Mouse (Mus musculus) MEL (cell line): ENCODE measurements at regions not wholly inside any gene's neighbourhood (a gene's known extent, or its start where the extent isn't known, plus 50 kb on each side); places are given as distances from the start of the nearest gene placed in this dataset.

Experiments used
- DNase-seq: peaks from one replicate; pipeline ENCODE4 v3.0.0; 2011; ENCODE audit warnings: low read depth, low spot score
- H3K27ac ChIP-seq: 2 replicates; pipeline ENCODE4 v1.5.1; 2012; ENCODE audit warnings: low read depth, mild to moderate bottlenecking, control low read depth, low read length, moderate library complexity; ENCODE audit not compliant: control insufficient read depth
- H3K27me3 ChIP-seq, 2 experiments: fragments of 150-350 bp in 1 of 2; sonication (generic) in 1 of 2; 2 replicates each; pipeline ENCODE4 v1.6.1; 2012; ENCODE audit warnings: low read length in 2 of 2, mild to moderate bottlenecking in 2 of 2, improper control_type of control experiment in 1 of 2, moderate library complexity in 1 of 2; ENCODE audit not compliant: insufficient read depth in 2 of 2, control insufficient read depth in 1 of 2
- H3K36me3 ChIP-seq, 2 experiments: 2 replicates each; pipeline ENCODE4 v1.6.1; 2012 to 2014; ENCODE audit warnings: low read length in 2 of 2, improper control_type of control experiment in 1 of 2, inconsistent platforms in 1 of 2, mild to moderate bottlenecking in 1 of 2; ENCODE audit not compliant: insufficient read depth in 2 of 2, control insufficient read depth in 1 of 2
- H3K4me1 ChIP-seq, 2 experiments: fragments of 150-350 bp in 1 of 2; sonication (generic) in 1 of 2; 2 replicates each; pipeline ENCODE4 v1.6.1; 2012; ENCODE audit warnings: low read length in 2 of 2, improper control_type of control experiment in 1 of 2, mild to moderate bottlenecking in 1 of 2; ENCODE audit not compliant: insufficient read depth in 2 of 2, control insufficient read depth in 1 of 2
- H3K4me3 ChIP-seq, 2 experiments: fragments of 150-350 bp in 1 of 2; sonication (generic) in 1 of 2; 2 replicates each; pipeline ENCODE4 v1.5.1; 2012; ENCODE audit warnings: low read depth in 2 of 2, low read length in 2 of 2, mild to moderate bottlenecking in 2 of 2, moderate library complexity in 2 of 2, control low read depth in 1 of 2, improper control_type of control experiment in 1 of 2; ENCODE audit not compliant: control insufficient read depth in 1 of 2, insufficient read depth in 1 of 2
- H3K79me2 ChIP-seq: 2 replicates; pipeline ENCODE4 v1.6.1; 2012; ENCODE audit warnings: mild to moderate bottlenecking, low read length, moderate library complexity; ENCODE audit not compliant: control insufficient read depth, poor library complexity, insufficient read depth
- H3K9ac ChIP-seq: 2 replicates; pipeline ENCODE4 v1.6.1; 2012; ENCODE audit warnings: low read depth, mild to moderate bottlenecking, control low read depth, low read length, moderate library complexity; ENCODE audit not compliant: control insufficient read depth, poor library complexity, severe bottlenecking
- H3K9me3 ChIP-seq: fragments of 150-350 bp; sonication (generic); replicated peaks from 2 replicates; pipeline ENCODE4 v1.6.1; 2012; ENCODE audit warnings: mild to moderate bottlenecking, low read length, improper control_type of control experiment, moderate library complexity; ENCODE audit not compliant: insufficient read depth
- CHD2 ChIP-seq: IDR thresholded peaks from 2 replicates; pipeline ENCODE4 v1.6.1; 2011; ENCODE audit warnings: low read length, improper control_type of control experiment
- MYB ChIP-seq: IDR thresholded peaks from 2 replicates; pipeline ENCODE4 v1.6.1; 2011; ENCODE audit warnings: mild to moderate bottlenecking, low read depth, low read length, improper control_type of control experiment
- MYC ChIP-seq: IDR thresholded peaks from 2 replicates; pipeline ENCODE4 v1.6.1; 2011; ENCODE audit warnings: low read depth, mild to moderate bottlenecking, low read length, improper control_type of control experiment, moderate library complexity
- TCF12 ChIP-seq: IDR thresholded peaks from 2 replicates; pipeline ENCODE4 v1.6.1; 2014; ENCODE audit warnings: low read depth, mild to moderate bottlenecking, inconsistent platforms, low read length, improper control_type of control experiment, moderate library complexity

DNA sequence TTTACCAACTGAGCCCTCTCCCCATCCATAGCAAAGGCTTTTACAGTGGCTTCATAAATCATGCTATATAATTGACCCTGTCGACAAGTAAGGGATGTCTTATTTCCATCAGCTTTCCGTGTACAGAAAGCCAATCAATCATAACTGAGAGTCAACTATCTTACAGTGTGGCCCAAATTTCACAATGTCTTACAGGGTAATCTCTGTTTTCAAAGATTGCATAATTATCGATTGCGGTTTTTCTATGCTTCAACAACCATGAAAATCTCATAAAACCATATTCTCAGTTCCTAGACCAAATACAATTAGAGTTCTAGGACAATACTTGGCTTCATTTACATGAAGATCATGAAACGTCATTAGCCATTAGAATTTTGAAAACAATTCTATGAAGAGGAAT lies 56.1 kb upstream of the Samsn1 start:
- H3K27me3 ChIP-seq, result no peaks in the 10 kb centered on the region; a peak in 1 of 4 replicates
- no peaks in the 10 kb centered on the region for H3K9me3 ChIP-seq
- no peak for DNase-seq
- no peaks in the 10 kb centered on the region for H3K4me1 ChIP-seq
- H3K79me2 ChIP-seq, result no peaks in the 10 kb centered on the region
- no peak overlapping the region for H3K9ac ChIP-seq
- H3K36me3 ChIP-seq, result no peaks in the 10 kb centered on the region
- no peak overlapping the region for H3K4me3 ChIP-seq
- H3K27ac ChIP-seq, result no peak overlapping the region
- TF ChIP-seq CHD2, result no peak

DNA sequence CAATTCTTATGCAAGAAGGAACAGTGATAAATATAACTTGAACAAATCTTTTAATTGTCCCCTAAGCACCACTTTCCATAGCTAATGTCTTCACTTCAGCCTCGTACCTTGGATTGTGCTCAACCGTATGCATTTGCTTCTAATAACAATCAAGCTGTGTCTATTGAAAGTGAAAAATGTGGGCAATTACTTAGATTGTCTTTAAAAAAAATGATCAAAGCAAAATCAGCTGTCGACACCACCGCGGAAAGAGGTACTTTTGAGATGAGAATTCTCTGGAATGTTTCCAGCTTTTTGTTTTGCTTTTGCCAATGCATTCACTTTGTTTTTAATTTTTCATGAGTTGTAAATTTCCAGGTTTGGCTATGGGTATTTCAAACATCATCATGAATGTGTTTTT lies 54.1 kb upstream of the Samsn1 start:
- Histone ChIP-seq H3K79me2 (no peaks in the 10 kb centered on the region), H3K36me3 (no peaks in the 10 kb centered on the region), H3K27ac (no peak overlapping the region), H3K4me3 (no peak overlapping the region), H3K4me1 (no peaks in the 10 kb centered on the region), H3K27me3 (no peaks in the 10 kb centered on the region; a peak in 1 of 4 replicates), H3K9me3 (no peaks in the 10 kb centered on the region), H3K9ac (no peak overlapping the region)
- no peak for DNase-seq
- TF ChIP-seq MYC (no peak), MYB (no peak), TCF12 (no peak)
